Mouse (Mus musculus) testis, adult 2 months (tissue): ENCODE measurements around the gene Dbndd2.

Source experiments
- CTCF ChIP-seq: fragments of 200-500 bp; IDR thresholded peaks from 2 replicates; pipeline ENCODE4 v1.5.1; 2012; ENCODE audit warnings: low read depth, mild to moderate bottlenecking, inconsistent platforms, low read length, moderate library complexity; ENCODE audit not compliant: control insufficient read depth, insufficient read depth, insufficient replicate concordance
- POLR2A ChIP-seq: fragments of 200-500 bp; IDR thresholded peaks from 2 replicates; pipeline ENCODE4 v1.6.1; 2012; ENCODE audit warnings: low read depth, mild to moderate bottlenecking, inconsistent platforms, low read length, moderate library complexity; ENCODE audit not compliant: control insufficient read depth

- TF ChIP-seq CTCF (no peak), POLR2A (no peak)
Observed at GRCm38 (mm10) chr2:164519171-164519526, 33.2 kb downstream of the Dbndd2 start.
